Mouse (Mus musculus) erythroblast, embryonic 14.5 days (primary cell): ENCODE data around the gene Macrod2.

Experiments
- GATA1 ChIP-seq: IDR thresholded peaks from 2 replicates; pipeline ENCODE4 v1.6.1; 2012; ENCODE audit warnings: low read length, inconsistent platforms, mixed read lengths
- TAL1 ChIP-seq: IDR thresholded peaks from 3 replicates; pipeline ENCODE4 v1.6.1; 2012; ENCODE audit warnings: low read length, inconsistent platforms, mixed read lengths

- TF ChIP-seq TAL1 (no peak), GATA1 (no peak)
Observed at GRCm38 (mm10) chr2:141264582-141264981, 869.5 kb downstream of the Macrod2 start.
